Mouse (Mus musculus) megakaryocyte, embryonic 14.5 days (primary cell): ENCODE data around the gene Ptprcap. TPM values are rescaled to one million over a fixed set of nuclear protein-coding genes. Genes with fewer than 3 reads are reported as not detected.
A peak's percentile ranks its signal among the peaks of the same experiment; 100 is the strongest.
"Not testable (repeated sequence)": the region's sequence is repeated elsewhere in the genome, so short reads cannot be mapped to it uniquely, and the experiment has no call there.

Source experiments
- H3K27me3 ChIP-seq: replicated peaks from 2 replicates; pipeline ENCODE3; 2012; ENCODE audit warnings: inconsistent platforms
- H3K36me3 ChIP-seq: replicated peaks from 2 replicates; pipeline ENCODE3; 2012; ENCODE audit warnings: low read length, inconsistent platforms, mixed read lengths
- H3K4me1 ChIP-seq: 2 replicates; pipeline ENCODE4 v1.6.1; 2012; ENCODE audit warnings: inconsistent platforms
- H3K4me3 ChIP-seq: replicated peaks from 2 replicates; pipeline ENCODE3; 2012; ENCODE audit warnings: moderate library complexity, mild to moderate bottlenecking, inconsistent platforms
- H3K9me3 ChIP-seq: 2 replicates; pipeline ENCODE4 v1.6.1; 2012; ENCODE audit warnings: inconsistent platforms
- FLI1 ChIP-seq: IDR thresholded peaks from 2 replicates; pipeline ENCODE4 v1.6.1; 2012; ENCODE audit warnings: low read length, inconsistent platforms, mixed read lengths
- GATA1 ChIP-seq: IDR thresholded peaks from 3 replicates; pipeline ENCODE4 v1.6.1; 2012; ENCODE audit warnings: mixed read lengths, low read length, inconsistent platforms, borderline replicate concordance
- polyA plus RNA-seq: library from polyadenylated mRNA; stranded (reverse); fragments of >175 nt; gene quantifications from 2 replicates; pipeline ENCODE4 v1.2.3, GENCODE M21; 2012; ENCODE audit warnings: low replicate concordance; ENCODE audit not compliant: insufficient read depth

Gene Ptprcap
- polyA plus RNA-seq, 1 experiment = 793 TPM

DNA sequence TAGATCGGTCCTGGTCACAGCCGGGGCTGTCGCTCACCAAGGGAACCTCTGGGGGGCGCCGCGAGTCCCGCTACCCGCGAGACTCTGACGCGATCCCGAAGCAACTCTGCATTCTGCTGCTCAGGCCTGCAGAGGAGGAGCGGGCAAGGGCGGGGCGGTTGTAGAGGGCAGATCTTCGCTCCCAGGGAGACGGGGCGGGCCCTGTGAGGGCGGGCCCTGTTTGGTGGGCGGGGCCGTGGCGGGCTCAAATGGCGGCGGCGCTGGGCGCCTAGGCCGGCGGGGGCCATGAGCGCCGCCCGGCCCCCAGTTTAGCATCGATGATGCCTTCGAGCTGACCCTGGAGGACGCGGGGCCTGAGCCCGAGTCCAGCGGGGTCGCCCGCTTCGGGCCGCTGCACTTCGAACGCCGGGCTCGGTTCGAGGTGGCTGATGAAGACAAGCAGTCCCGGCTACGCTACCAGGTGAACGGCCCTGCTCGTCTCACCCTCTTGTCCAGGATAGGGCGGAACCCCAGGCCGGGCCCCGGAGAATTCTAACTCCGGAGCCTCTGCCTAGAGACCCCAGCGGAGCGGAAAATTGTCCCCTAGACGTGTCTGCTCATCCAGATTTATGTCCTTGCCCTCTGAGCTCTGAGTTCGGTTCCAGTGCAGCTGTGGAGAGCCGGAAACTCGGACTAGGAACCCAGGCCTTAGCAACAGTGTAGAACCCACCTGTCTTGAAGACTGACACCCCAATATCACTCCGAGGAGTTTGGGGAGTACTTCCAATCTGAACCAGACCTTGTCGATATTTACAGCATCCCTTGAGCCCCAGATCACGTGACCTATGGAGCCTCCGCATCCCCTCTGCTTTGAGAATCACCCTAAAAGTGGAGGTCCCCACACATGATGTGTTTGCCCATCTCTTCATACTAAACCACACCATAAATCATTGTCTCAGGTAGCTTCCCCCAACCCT is 27.4 kb upstream of the Ptprcap start, which contains the start of gene Aip:
Aip (minus strand) TSS at position 118 of the 956 bp plus-strand sequence.
- Histone ChIP-seq H3K27me3 (no peaks in the 10 kb centered on the region), H3K4me3 (peak within 1 kb of the TSS; percentile 95), H3K4me1 (peaks cover 69% of the 10 kb centered on the region), H3K36me3 (peaks cover 40% of the 10 kb centered on the region), H3K9me3 (no peaks in the 10 kb centered on the region)
- no peak for TF ChIP-seq FLI1
- TF ChIP-seq GATA1 = no peak

DNA sequence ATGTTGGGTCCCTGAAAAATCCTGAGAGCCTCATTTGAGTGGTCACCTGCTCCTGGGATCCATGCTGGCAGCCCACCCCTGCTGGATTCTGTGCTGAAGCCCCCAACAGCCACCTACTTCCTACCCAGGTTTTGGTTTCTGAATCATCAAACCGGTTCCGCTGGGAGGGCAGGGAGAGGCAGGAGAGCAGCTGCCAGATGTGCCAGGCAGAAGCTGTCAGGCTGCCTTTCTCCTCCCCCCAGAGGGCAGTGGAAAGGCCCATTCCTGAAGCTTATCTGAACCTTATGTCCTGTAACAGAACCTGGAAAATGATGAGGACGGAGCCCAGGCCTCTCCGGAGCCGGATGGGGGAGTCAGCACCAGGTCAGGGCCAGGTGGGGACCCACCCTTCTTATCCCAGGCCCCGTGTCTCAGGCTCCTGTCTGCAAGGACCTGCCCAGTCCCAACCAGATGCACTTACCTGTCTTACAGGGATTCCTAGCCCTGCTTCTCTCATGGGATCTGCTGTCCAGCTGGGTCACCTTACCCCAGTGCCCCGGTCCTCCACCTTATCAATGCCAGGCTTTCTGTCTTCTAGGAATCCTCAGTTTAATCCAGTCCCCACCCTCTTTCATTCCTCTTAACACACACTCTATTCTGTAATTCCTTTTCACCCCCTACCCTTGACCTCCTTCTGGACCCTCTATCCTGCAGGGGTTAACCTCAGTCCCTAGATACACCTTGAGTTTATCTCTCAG is 26.5 kb upstream of the Ptprcap start:
- Histone ChIP-seq H3K9me3 (no peaks in the 10 kb centered on the region), H3K4me1 (peaks cover 66% of the 10 kb centered on the region), H3K4me3 (peak overlapping the region; percentile 95), H3K36me3 (peaks cover 49% of the 10 kb centered on the region), H3K27me3 (no peaks in the 10 kb centered on the region)
- TF ChIP-seq GATA1 (no peak), FLI1 (no peak)

DNA sequence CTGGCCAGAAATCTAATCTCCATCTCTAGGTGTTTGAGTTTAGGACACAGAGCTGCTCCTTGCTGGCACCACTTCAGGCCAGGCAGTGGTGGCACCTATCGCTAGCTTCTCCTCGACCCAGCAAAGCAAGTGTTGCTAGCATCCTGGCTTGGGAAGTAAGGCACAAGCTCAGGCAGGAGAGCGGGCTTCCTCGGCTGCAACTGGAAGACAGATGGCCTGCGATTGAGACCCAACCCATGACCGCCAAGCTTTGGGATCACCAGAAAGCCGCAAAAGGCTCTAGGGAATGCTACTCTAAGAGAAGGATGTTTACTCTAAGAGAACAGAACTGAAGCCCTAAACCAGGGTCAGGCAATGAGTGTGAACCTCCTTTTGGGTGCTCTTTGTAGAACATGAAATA is 23.9 kb upstream of the Ptprcap start:
- no peaks in the 10 kb centered on the region for H3K9me3 ChIP-seq
- H3K4me1 ChIP-seq = peaks cover 41% of the 10 kb centered on the region
- TF ChIP-seq FLI1 (no peak), GATA1 (no peak)
- H3K27me3 ChIP-seq = no peaks in the 10 kb centered on the region
- peaks cover 65% of the 10 kb centered on the region for H3K36me3 ChIP-seq
- H3K4me3 ChIP-seq = no peak overlapping the region

DNA sequence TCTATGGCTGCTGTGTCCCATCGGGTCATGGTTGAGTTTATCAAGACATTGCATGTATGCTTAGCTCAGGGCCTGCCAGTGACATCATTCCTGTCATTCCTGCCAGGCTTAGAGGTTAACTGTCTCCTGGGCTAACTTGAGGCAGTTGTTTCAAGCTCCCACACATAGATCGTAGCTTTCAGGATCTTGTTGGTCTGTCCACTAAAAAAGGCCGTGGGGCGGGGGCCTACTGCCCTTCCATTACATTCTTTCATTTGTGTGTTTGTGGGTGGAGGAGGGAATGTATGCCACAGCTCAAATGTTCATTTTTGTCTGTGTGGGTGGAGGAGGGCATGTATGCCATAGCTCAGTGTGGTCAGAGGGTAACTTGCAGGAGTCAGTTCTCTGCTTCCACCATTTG is 23.3 kb upstream of the Ptprcap start:
- Histone ChIP-seq H3K4me1 (peaks cover 36% of the 10 kb centered on the region), H3K9me3 (no peaks in the 10 kb centered on the region), H3K4me3 (no peak overlapping the region), H3K36me3 (peaks cover 65% of the 10 kb centered on the region), H3K27me3 (no peaks in the 10 kb centered on the region)
- TF ChIP-seq FLI1 (no peak), GATA1 (no peak)

DNA sequence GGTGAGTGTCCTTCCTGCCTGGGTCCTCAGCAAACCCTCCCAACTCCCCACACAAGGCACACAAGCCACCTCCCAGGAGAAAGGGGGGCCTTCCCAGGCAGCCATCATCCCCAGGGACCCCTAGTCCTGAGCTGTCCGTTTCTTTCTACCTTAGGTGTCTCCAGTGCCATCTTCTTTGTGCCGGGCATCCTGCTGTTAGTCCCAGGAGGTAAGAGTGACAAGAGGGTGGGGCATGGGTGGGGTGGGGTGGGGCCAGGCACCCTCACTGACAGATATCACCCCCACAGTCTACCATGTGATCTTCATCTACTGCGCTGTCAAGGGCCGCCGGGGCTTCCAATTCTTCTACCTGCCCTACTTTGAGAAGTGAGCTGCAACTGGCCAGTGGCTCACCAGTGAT is 22.3 kb upstream of the Ptprcap start:
- peaks cover 40% of the 10 kb centered on the region for H3K4me1 ChIP-seq
- peaks cover 65% of the 10 kb centered on the region for H3K36me3 ChIP-seq
- no peak overlapping the region for H3K4me3 ChIP-seq
- H3K27me3 ChIP-seq = no peaks in the 10 kb centered on the region
- TF ChIP-seq FLI1 (no peak), GATA1 (no peak)
- H3K9me3 ChIP-seq = no peaks in the 10 kb centered on the region

DNA sequence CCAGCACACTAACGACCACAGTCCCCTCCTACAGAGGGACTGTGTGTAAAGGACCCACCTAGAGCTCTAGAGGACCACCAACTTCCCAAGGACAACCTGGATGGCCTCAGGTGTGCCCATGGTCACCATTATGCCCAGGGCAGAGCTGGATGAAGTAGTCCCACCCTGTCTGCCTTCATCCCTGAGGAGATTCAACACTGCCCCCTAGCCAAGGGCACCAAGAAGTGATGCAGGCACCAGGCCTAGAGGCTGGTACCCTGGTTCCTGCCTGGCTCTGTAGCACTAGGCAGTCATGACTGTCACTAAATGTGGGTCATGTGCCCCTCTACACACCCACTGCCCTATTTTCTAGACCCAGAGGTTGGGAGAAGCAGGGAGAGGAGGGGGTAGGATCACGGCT is 21.6 kb upstream of the Ptprcap start:
- no peak for TF ChIP-seq GATA1
- no peaks in the 10 kb centered on the region for H3K9me3 ChIP-seq
- no peak overlapping the region for H3K4me3 ChIP-seq
- peaks cover 64% of the 10 kb centered on the region for H3K36me3 ChIP-seq
- peaks cover 39% of the 10 kb centered on the region for H3K4me1 ChIP-seq
- H3K27me3 ChIP-seq = no peaks in the 10 kb centered on the region

DNA sequence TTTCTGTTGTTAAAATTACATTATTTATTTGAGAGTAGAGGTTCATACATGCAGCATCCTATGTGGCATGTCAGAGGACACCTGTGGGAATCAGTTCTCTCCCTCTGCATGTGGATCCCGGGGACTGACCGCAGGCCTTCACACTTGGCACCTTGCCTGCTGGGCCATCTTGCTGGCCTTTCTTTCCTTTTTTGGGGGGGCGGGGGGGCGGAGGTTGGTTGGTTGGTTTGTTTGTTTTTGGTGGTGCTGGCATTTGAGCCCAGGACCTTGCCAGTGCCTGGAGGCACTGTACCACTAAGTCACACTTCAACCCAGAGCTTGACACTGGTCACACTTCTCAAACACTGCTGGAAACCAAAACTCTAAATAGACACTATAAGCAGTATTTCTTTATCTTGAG is 19.1 kb upstream of the Ptprcap start:
- TF ChIP-seq GATA1 (no peak), FLI1 (no peak)
- no peak overlapping the region for H3K4me3 ChIP-seq
- H3K27me3 ChIP-seq = peaks cover 9% of the 10 kb centered on the region
- peaks cover 42% of the 10 kb centered on the region for H3K36me3 ChIP-seq
- no peaks in the 10 kb centered on the region for H3K9me3 ChIP-seq
- H3K4me1 ChIP-seq = peaks cover 39% of the 10 kb centered on the region

DNA sequence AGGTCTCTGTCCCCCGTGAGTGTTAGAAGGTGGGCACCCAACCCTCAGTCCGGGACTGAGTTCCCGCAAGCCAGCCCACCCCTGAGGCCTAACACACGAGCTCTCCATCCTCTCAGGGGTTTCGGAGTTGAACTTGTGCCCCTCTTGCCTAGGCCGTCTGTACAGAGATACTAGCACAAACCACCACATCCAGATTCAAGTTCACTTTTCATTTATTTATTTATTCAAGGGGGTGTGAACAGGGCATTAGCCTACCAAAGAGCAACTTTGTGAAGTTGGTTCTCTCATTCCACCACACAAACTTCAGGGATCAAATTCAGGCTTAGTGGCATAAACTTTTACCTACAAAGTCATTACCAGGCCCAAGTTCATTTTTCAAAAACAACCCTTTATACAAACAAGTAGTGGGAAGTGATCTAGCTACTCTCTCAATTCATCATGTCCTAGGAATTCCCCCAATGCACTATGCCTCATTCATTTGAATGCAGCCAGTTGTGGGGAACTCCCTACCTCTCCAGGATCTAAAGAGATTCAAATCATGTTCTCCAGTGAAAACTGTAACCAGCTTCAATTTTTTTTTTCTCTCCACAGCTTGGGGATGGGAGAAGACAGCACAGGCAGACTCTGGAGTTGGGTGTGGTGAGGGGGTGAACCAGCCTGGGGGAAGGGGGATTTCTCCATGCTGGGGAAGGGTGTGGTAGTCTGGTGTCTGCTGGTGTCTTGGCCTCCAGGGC is 18.0 kb upstream of the Ptprcap start:
- H3K9me3 ChIP-seq = not testable (repeated sequence)
- peaks cover 41% of the 10 kb centered on the region for H3K4me1 ChIP-seq

DNA sequence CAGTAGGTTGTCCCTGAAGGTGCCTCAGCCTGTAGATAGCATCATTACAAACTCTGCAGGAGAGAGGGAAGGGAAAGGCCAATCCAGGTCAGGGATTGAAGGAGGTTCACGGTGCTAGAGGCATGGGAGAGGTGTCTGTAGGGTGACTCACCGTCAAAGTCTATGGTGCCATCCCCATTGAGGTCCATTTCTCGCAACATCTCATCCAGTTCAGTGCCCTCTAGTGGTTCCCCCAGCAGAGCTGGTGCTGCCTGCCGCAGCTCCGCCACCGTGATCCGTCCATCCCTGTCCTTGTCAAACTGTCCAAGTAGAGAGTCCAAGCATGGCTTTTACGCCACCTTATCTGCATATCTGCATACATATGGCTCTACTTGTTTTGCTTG is 17.4 kb upstream of the Ptprcap start:
- H3K4me1 ChIP-seq = peaks cover 43% of the 10 kb centered on the region
- not testable (repeated sequence) for H3K9me3 ChIP-seq
- H3K36me3 ChIP-seq = peaks cover 26% of the 10 kb centered on the region
- peaks cover 22% of the 10 kb centered on the region for H3K27me3 ChIP-seq
- peak overlapping the region; percentile 75 for H3K4me3 ChIP-seq

More for the DNA sequence above, 18.0 kb upstream of the Ptprcap start:
- Histone ChIP-seq H3K36me3 (peaks cover 32% of the 10 kb centered on the region), H3K27me3 (peaks cover 18% of the 10 kb centered on the region)
- not testable (repeated sequence) for H3K4me3 ChIP-seq

DNA sequence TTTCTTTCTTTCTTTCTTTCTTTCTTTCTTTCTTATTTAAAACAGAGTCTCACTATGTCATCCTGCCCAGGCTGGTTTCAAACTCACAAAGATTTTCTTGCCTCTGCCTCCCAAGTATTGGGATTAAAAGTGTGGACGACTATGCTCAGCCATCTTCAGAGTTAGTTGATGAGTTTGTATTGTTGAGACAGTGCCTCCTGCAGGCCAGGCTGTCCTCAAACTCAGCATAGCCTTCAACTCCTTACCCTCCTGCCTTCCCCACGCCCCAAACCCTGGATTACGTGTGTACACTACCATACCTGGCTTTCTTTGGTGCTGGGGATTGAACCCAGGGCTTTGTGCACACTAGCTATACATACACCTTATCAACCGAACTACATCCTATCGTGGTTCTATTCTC is 16.9 kb upstream of the Ptprcap start:
- Histone ChIP-seq H3K27me3 (peaks cover 27% of the 10 kb centered on the region), H3K36me3 (peaks cover 21% of the 10 kb centered on the region), H3K9me3 (no peaks in the 10 kb centered on the region), H3K4me3 (no peak overlapping the region), H3K4me1 (peaks cover 43% of the 10 kb centered on the region)
- no peak for TF ChIP-seq GATA1
- no peak for TF ChIP-seq FLI1
